Mouse (Mus musculus) ES-E14 (cell line): Measurements from ENCODE around the gene Amer1.

ENCODE experiments used
- MAFK ChIP-seq: IDR thresholded peaks from 2 replicates; pipeline ENCODE4 v1.6.1; 2014; ENCODE audit warnings: mild to moderate bottlenecking, low read depth, low read length, inconsistent platforms; ENCODE audit not compliant: insufficient read depth
- ZC3H11A ChIP-seq: IDR thresholded peaks from 2 replicates; pipeline ENCODE4 v1.6.1; 2012; ENCODE audit warnings: low read depth, mild to moderate bottlenecking, inconsistent platforms, low read length, borderline replicate concordance
- ZNF384 ChIP-seq: IDR thresholded peaks from 2 replicates; pipeline ENCODE4 v1.6.1; 2012; ENCODE audit warnings: low read depth, low read length, inconsistent platforms

DNA sequence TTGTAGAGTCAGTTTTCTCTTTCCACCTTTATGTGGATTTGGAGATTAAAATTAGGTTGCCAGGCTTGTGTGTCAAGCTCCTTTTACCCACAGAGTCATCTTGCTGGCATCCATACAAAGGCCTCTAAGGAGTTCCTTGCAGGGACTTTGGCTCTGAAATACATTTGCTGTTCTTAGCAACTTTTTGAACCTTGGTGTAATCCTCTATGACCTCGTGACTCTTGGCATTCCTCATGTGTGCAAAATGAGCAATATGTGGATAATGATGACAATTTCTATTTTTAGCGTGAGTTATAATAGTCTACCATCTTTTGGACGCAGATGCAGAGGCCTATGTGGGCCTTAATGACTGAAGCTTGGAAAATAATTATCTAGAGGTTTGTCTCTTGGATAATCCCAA, 12.5 kb upstream of the Amer1 start:
- TF ChIP-seq MAFK (no peak), ZNF384 (no peak), ZC3H11A (no peak)
